Mouse (Mus musculus): ENCODE data around the gene Svop.

Gene Svop

GRCm38 (mm10) chr5:113993487-113994465 is 97.6 kb downstream of the Svop start, which contains the start of gene Ssh1:
Gene Ssh1 (minus strand): TSS chr5:113993894.
- no peak for DNase-seq (ENCODE audit: low read depth)

- no peak for DNase-seq (ENCODE audit: low read depth)
Observed at GRCm38 (mm10) chr5:113993031-113993486, 98.3 kb downstream of the Svop start.

DNA sequence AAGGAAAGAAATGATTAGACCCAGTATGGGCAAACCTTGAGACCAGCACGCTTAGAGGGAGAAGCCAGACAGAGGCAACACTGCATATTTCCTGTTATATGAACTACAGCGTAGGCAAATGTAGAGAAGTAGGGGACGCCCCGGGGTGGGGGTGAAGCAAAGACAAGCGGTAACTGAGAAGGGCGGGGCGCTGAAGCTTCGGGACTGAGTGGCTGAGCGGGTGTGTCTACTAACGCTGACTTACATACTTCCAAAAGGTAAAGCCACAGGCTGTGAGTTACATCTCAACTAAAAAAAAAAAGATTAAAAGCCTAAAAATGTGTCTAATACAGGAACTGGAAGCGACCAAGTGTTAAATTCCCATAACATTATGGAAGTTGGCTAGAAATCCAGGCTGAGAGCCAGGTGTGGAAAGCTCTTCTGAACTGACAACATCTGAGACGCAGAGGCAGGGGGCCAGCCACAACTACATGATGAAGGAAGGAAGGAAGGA is 99.0 kb downstream of the Svop start:
- DNase-seq (ENCODE audit: low read depth): no peak

DNA sequence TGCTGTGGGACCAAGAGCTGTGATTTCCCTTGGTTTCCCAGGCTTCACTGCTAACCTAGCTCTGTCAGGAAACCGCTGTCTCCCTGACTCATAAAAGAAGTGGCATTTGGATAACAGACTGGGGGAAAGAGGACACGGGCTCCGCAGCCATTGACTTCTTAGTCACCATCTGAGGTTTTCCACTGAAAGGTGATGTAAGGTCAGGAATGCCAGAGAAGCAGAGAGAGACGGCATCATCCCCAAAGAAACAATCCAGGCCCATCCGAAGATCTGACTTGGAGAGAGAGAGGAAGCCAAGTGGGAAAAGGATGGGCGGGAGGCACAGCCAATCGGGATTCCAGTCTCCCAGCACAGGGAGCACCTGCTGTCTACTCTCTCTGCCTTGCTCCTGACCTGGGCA is 100.2 kb downstream of the Svop start:
- DNase-seq (ENCODE audit: low read depth): no peak

- no peak for DNase-seq (ENCODE audit: low read depth)
Observed at GRCm38 (mm10) chr5:113990593-113990992, 100.8 kb downstream of the Svop start.

- no peak for DNase-seq (ENCODE audit: low read depth)
Observed at GRCm38 (mm10) chr5:113989437-113990024, 101.8 kb downstream of the Svop start.

DNA sequence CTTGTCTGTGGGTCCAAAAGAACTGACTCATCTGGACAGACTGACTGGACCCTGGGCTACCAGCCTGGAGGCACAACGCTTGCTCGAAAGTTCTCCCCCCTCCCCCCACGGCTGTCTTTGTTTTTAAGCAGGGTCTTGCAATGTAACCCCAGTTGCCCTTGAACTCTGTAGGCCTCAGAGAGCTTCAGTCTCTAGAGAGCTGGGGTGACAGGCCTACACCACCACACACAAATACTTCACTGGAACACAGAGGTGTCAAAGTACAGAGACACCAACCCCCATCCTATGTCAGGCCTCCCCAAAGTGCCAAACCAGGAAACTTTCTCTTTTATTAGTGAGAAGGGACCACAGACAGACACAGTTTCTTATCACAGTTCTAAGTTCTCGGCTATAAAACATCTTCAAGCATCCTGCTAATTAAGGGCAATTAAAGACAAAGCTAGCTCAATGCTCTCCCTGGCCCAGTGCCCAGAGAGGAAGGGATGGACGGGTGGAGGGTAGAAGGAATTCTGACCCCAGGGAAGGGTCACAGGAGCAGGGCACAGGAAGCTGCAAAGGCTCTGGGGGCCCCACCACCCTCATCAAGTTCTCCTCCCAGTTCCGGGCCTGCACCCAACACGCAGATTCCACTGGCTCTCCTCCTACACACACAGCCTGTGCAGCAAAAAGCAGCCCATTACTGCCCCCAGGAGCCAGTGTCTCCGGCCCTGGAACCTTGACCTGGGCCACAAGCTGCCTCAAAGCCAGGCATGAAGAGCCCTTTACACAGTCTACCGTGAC is 105.0 kb downstream of the Svop start:
- no peak for DNase-seq (ENCODE audit: low read depth)

- DNase-seq (ENCODE audit: low read depth): no peak
Observed at GRCm38 (mm10) chr5:113985737-113986136, 105.6 kb downstream of the Svop start.

- no peak for DNase-seq (ENCODE audit: low read depth)
Observed at GRCm38 (mm10) chr5:113984025-113984740, 107.2 kb downstream of the Svop start.

DNA sequence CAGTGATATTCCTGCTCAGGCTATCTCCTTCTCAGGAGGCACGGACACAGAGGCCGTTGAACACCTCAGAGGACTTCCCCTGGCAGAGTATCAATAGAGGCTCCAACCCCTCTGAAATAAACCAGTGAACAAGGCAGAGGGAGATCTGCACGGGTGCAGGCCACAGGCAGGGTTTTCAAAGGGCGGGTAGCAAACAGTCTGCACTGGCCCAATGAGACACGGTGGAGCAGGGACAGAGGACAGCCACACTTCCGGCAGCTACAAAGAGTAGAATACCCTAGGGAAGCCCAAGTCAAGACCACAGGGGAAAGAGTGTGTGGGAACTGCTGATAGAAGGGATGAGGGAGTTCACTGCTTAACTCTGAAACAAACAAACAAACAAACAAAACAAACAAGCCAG is 107.8 kb downstream of the Svop start:
- DNase-seq (ENCODE audit: low read depth): no peak

- DNase-seq (ENCODE audit: low read depth): no peak
Observed at GRCm38 (mm10) chr5:113981843-113982242, 109.5 kb downstream of the Svop start.

DNA sequence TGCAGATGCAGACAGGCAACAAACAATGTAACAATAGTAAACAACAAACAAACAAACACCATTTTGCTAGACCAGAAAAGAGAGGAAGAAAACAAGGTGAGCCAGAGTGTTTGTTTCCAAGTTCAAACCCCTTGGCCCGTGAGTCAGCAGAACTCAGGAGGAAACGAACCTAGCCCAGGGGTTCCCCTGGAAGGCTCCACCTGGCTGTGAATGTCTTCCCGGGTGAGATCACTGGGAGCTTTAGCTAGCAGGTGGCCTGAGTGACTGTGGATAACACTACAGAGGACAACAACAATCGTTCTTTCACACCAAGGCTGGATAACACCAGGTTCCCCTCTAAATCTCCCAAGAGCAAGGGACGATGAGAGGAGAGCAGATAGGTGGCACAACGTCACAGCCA is 110.2 kb downstream of the Svop start:
- DNase-seq (ENCODE audit: low read depth): no peak

DNA sequence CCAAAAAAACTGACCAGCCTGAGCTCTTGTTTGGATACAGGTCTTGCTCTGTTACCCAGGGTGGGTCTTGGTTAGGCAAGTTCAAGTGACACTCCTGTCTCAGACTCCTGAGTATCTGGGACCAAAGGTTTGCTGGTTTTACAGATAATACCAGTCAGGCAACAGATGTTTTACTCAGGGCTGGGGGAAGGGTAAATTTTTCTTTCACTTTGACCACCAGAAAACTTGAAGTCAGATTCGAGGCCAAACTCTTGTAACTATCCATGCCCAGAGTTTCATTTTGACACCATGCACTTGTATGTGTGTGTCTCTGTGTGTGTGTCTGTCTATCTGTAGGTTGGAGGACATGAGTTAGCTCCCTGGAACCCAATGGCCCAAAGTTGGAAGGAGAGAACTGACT is 110.9 kb downstream of the Svop start:
- DNase-seq (ENCODE audit: low read depth): no peak

- no peak for DNase-seq (ENCODE audit: low read depth)
Observed at GRCm38 (mm10) chr5:113977309-113977708, 114.1 kb downstream of the Svop start.
